Mouse (Mus musculus) adrenal gland, postnatal 4 days (tissue): ENCODE results near the gene Cand1. TPM values are rescaled to one million over a fixed set of nuclear protein-coding genes. Genes with fewer than 3 reads are reported as not detected.

ENCODE experiments used
- DNase-seq, 2 experiments: peaks; one replicate each; pipeline ENCODE4 v3.0.0; 2021 to 2022; ENCODE audit warnings: low spot score in 2 of 2, mixed read lengths in 2 of 2
- long read RNA-seq, 2 experiments: library from polyadenylated mRNA; stranded (forward); transcript quantifications; one replicate each; pipeline ENCODE4 v2.0.0; 2021
- total RNA-seq, 2 experiments: library from RNA; stranded (reverse); gene quantifications; 2 replicates each; pipeline ENCODE4 v1.2.3; 2021

Gene Cand1
- 100 to 1,000 TPM; 115 TPM for total RNA-seq
- long read RNA-seq, experiment 1, full-length matches to known transcripts = 20 of 28 reads
- long read RNA-seq, experiment 1, partial matches to known transcripts = 3 of 28 reads
- long read RNA-seq, experiment 1, other reads (novel, unspliced or antisense) = 5 of 28 reads
- long read RNA-seq, experiment 2, full-length matches to known transcripts = 105 of 151 reads
- long read RNA-seq, experiment 2, partial matches to known transcripts = 32 of 151 reads
- long read RNA-seq, experiment 2, other reads (novel, unspliced or antisense) = 14 of 151 reads

- DNase-seq = peak; percentile 99 to 100
These were observed at the start of gene Cand1 for GRCm38 (mm10) chr10:119239969-119240721. TSS of gene Cand1 (minus strand) at chr10:119240055.

- no peak for DNase-seq
These were observed 39.0 kb upstream of the Cand1 start for GRCm38 (mm10) chr10:119278871-119279270.

- DNase-seq = no peak
These were observed 34.5 kb upstream of the Cand1 start for GRCm38 (mm10) chr10:119274333-119274732.

GRCm38 (mm10) chr10:119272536-119272935, 32.7 kb upstream of the Cand1 start:
- no peak for DNase-seq

DNA sequence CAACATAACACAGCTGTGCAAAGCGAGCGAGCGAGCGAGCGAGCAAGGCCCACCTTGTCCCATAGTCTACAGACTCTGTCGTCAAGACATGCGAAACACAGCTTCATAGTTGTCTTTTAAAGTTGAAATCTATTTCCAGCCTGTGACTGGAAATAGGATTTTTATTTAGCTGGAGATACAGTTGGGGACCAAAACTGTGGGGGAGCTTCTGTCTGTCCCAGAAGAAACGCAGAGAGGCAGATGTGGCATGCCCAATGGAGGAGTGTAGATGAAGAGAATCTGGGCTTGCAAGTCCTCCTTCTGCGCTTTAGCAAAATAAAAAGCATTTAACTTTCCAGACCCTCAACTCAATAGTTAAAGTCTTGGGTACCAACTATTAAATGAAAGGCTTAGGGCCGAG, 32.1 kb upstream of the Cand1 start:
- DNase-seq = no peak

- no peak for DNase-seq
These were observed 31.2 kb upstream of the Cand1 start for GRCm38 (mm10) chr10:119271101-119271500.

- no peak for DNase-seq
These were observed 30.6 kb upstream of the Cand1 start for GRCm38 (mm10) chr10:119270384-119270985.

DNA sequence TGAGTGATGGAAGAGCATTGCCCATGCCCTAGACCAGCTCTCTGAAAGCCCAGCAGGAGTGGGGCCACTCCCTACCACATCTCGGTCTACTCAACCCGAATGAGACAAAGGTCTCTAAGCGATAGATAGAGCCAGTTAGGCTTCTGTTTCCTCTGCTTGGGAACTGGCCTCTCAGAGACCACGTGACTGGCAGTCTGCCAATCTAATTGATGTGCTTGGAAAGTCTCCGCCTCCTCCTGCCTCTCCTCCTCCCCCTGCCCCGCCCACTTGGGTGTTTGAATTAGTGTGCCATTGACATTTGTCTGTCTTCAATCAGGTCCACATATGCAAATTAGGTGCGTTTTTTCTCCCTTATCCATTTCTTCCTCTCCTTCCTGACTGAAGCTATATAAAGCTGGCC, 24.9 kb upstream of the Cand1 start:
- no peak for DNase-seq

GRCm38 (mm10) chr10:119262821-119263220, 23.0 kb upstream of the Cand1 start:
- DNase-seq = no peak

DNA sequence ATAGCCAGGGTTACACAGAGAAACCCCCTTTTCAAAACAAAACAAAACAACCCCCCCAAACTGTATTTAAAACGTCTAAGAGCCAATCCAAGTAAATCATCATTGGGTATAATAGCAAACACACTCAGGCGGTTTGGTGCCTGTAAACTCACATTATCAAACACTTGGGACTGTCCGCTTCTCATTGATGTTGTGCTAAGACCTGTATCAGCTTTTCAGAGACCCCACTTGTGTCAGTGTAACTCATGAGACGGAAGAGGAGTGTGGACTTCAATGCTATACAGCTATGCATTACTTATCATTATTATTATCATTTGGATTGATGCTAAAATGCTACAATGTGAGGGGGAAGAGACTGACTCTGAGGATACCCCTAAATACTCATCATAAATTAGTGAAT, 18.0 kb upstream of the Cand1 start:
- DNase-seq = no peak

GRCm38 (mm10) chr10:119244146-119244545, 4.3 kb upstream of the Cand1 start:
- no peak for DNase-seq

DNA sequence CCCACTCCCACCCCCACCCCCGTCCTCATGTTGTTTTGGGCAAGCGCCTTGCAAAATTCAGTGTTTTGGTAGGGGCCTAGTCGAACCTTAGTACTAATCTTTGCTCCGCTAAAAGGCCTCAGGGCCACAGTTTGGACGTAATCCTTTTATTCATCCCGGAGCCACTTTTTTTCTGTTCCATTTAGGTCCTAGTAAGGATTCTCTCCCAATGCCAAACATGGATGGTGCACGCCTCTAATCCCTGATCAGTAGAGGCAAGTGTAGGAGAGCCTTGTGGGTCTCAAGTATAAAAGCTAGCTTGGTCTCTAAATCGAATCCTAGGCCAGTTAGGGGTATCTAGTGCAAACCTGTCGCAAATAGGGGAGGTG, 851 bp upstream of the Cand1 start:
- DNase-seq = no peak

DNA sequence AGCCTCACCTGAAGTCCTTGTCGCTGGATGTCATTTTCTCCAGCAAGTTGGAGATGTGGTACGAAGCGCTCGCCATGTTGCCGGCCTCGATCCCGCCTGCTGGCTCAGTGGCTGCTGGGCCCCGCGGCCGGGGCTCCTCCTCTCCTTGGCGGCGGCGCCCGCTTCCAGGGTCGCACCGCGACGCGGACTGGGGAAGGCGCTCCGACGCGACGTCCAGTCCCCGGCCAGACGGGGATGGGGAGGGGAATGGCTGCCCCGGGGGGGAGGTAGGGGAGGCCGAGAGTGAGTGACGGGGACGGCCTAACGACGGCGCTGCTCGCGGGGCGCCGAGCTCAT, 254 bp downstream of the Cand1 start:
- DNase-seq = no peak

DNA sequence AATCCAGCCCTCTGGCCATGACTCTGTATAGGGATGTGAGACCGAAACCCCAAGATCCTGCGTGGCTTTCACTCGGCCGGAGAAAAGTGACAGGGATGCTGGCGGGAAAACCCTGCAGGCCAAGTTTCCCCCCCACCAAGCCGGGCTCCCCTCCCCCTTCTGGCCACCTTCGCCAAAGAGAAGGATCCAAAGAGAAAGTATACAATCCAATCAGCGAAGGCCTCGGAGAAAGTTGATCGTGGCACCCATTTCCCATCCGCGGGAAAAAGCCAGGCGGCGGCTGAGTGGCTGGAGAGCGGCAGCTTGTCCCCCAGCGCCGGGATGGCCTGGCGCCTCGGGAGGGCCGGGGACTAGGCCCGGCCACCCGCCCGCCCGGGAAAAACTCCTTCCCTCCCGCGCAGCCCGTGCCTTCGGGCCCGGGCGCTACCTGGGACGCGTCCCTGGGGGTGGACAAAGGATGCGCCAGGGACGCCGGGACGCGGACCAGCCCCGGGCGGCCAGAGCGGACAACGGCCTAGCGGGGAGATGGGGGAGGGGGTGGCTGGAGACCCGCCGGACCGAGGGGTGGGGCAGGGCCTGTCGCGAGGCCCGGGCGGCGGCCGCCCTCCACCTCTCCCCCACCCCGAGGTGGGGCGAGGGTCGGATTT, 747 bp downstream of the Cand1 start:
- DNase-seq = peak; percentile 17 to 31

DNA sequence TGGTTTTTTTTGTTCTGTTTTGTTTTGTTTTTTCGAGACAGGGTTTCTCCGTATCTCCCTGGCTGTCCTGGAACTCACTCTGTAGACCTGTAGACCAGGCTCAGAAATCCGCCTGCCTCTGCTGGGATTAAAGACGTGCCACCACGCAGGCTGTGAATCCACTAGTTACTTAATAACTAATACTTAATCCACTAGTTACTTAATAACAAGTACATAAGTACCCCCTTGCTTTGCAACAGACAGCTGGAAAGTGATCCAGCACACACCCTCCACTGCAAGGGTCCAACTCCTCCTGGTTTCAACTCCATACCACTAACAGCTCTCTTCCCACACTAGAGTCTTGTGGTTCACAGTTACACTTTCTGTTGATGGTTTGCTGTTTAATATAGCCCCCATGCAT, 8.3 kb downstream of the Cand1 start:
- no peak for DNase-seq

DNA sequence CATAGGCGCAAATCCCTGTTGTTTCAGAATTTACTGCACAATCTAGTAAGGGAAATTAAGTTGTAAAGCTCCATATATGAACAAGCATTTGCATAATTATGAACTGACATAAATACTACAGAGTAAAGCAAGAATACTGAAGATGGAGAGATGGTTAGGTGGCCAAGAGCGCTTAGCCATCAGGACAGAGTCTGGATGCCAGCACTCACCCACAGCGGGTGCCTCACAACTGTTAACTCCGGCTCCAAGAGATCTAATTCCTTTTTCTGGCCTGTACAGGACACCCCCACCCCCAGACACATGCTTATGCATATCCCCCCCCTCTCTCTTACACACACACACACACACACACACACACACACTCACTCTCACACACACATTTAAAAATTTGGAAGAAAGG, 9.2 kb downstream of the Cand1 start:
- DNase-seq = no peak

GRCm38 (mm10) chr10:119230074-119230669, 9.7 kb downstream of the Cand1 start:
- DNase-seq = no peak

DNA sequence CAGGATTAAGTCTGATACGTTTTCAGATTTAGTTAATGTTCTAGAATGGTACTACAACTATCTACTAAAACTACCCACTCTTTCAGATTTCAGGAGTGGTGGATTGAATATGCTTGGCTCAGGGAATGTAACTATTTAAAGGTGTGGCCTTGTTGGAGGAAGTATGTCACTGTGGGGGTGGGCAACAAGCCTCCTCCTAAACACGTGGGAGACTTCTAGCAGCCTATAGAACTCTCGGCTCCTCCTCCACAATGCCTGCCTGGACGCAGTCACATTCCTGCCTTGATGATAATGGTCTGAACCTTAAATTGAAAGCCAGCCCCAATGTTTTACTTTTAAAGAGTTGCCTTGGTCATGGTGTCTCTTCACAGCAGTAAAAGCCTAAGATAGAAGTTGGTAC, 16.2 kb downstream of the Cand1 start:
- DNase-seq = no peak

DNA sequence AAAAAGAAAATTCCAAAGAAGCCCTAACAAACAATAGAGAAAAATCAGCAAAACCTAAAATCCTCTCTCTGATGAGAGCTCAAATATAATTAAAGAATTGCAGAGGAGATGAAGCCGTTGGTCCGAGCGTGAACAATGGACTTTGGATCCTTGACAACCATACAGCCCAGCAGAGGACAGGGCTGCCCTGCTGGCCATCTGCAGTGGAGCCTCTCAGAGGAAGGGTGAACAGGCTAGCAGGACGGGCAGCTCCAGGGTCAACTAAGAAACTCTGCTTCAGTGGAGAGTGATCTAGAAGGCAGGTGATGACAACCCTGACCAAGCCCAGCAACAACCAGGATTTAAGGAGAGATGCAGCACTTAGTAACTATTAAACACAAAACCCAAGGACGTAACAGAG, 18.2 kb downstream of the Cand1 start:
- no peak for DNase-seq

- DNase-seq = no peak
These were observed 20.4 kb downstream of the Cand1 start for GRCm38 (mm10) chr10:119219415-119219814.

DNA sequence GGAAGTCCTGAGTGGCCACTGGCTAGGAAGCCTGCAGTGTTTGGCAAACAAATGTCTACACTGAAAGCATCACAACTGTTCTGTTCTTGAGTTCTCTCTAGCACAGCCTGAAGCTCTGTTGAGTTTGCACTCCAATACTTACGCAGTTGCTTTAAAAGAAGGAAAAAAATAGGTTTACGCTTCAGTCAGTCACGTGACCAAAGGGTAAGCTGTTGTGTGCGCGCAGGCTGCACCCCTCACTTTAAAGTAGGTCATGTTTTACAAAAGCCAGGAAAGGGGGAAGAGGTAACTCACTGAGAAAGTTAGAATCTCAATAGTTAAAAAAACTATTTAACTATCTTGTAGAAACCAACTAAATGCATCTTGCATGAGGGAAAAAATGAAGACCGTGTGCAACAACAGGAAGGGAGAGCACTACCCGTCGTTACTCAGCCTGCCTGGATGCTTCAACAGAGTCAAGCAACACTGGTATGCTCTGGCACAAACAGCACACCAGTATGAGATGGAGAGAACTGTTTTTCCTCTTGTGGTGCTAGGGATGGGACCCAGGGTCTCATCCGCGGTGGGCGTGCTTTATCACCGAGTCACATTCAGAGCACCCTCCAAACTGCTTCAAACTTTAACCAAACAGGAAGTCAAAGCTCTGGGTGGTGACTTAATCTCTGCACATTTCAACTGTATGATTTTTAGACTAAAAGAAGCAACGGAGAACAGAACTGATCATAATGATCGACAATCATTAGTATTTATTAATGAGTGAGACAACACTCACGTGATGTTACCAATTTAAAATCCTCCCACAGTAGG, 21.4 kb downstream of the Cand1 start:
- no peak for DNase-seq
